Mouse (Mus musculus) brain, embryonic 14.5 days (tissue): ENCODE results near the gene Trem3.

ENCODE experiments used
- CTCF ChIP-seq: fragments of 200-500 bp; IDR thresholded peaks from 2 replicates; pipeline ENCODE4 v1.5.1; 2012; ENCODE audit warnings: inconsistent platforms, mild to moderate bottlenecking, moderate library complexity, borderline replicate concordance; ENCODE audit not compliant: insufficient read depth, insufficient read length; ENCODE audit errors: extremely low read depth
- POLR2A ChIP-seq: fragments of 200-500 bp; IDR thresholded peaks from 2 replicates; pipeline ENCODE4 v1.6.1; 2012; ENCODE audit warnings: mild to moderate bottlenecking, inconsistent platforms, borderline replicate concordance; ENCODE audit not compliant: poor library complexity, insufficient read depth, insufficient read length, severe bottlenecking; ENCODE audit errors: extremely low read depth

- TF ChIP-seq POLR2A, result no peak
- no peak for TF ChIP-seq CTCF
Observed at GRCm38 (mm10) chr17:48299203-48299602, 51.6 kb downstream of the Trem3 start, which contains the start of gene Treml2.
